Comparison of ENCODE assay signal across 28 mouse cellular contexts in genomic region chr5:36540928-36541327, GRCm38 (mm10). TPM values are rescaled to one million over a fixed set of nuclear protein-coding genes. Genes with fewer than 3 reads are reported as not detected.
DNase-seq lines count a peak whose midpoint lies in the region; ATAC-seq and TF ChIP-seq lines count a peak whose summit lies in the region.
"Had no signal": no experiment of that assay in that cellular context is flagged by ENCODE, and none has a peak within 500 bp of the region (broad histone marks: within the 10 kb centered on the region; RNA-seq: fewer than 3 reads in every experiment).

No protein-coding gene starts in this region.

- TF ChIP-seq CTCF in intestine, postnatal 0 days (IDR thresholded peaks at IDR 0.05; ENCODE audit: low read depth): no peak

- H3K36me3 ChIP-seq in intestine, embryonic 16.5 days (ENCODE audit: control insufficient read depth, insufficient read depth, low read length): no peaks in the 10 kb centered on the region
- H3K36me3 ChIP-seq in intestine, embryonic 15.5 days: no peaks in the 10 kb centered on the region
- H3K36me3 ChIP-seq in intestine, postnatal 0 days (ENCODE audit: control insufficient read depth, insufficient read depth): peaks cover 4% of the 10 kb centered on the region; the same call in 1 of the 2 replicates
- H3K36me3 ChIP-seq: heart, embryonic 12.5 days; limb, embryonic 12.5 days; liver, embryonic 13.5 days; midbrain, embryonic 10.5 days; midbrain, embryonic 15.5 days; neural tube, embryonic 12.5 days had no signal

- no peaks in the 10 kb centered on the region for H3K27me3 ChIP-seq in intestine, embryonic 16.5 days (replicated peaks; ENCODE audit: control insufficient read depth, insufficient read depth, low read length)
- no peaks in the 10 kb centered on the region for H3K27me3 ChIP-seq in intestine, embryonic 15.5 days (replicated peaks)
- H3K27me3 ChIP-seq in intestine, postnatal 0 days (replicated peaks; ENCODE audit: control insufficient read depth, insufficient read depth, low read length): no peaks in the 10 kb centered on the region
- H3K27me3 ChIP-seq: forebrain, embryonic 13.5 days; heart, embryonic 12.5 days; limb, embryonic 12.5 days; liver, embryonic 13.5 days; midbrain, embryonic 15.5 days; neural tube, embryonic 12.5 days; Patski had no signal

- WGBS in intestine, embryonic 16.5 days: 73% methylated on average over 2 of the region's 2 CpGs
- 87% methylated on average over 2 of the region's 2 CpGs for WGBS in intestine, embryonic 15.5 days
- 35% methylated on average over 2 of the region's 2 CpGs for WGBS in intestine, postnatal 0 days

- DNase-seq in kidney, adult 9 months: peak; percentile 77
- DNase-seq in kidney, postnatal 4 days: no peak
- DNase-seq in kidney, postnatal 25 days: peak; percentile 58 to 88
- no peak for DNase-seq in right cerebral cortex, postnatal 36 days (ENCODE audit: low spot score in 2 of 2)
- DNase-seq: adrenal gland, postnatal 10 days; cerebellum, adult 9-10 months; cerebellum, postnatal 36 days; gastrocnemius, postnatal 25 days; heart, adult 2 months; liver, embryonic 13.5 days; lung, adult 2 months; lung, postnatal 10 days; right cerebral cortex, adult 18-20 months; right cerebral cortex, postnatal 4 days; thymus, adult 2 months had no signal

- H3K4me1 ChIP-seq in intestine, embryonic 16.5 days (ENCODE audit: control insufficient read depth, insufficient read depth, low read length): no peaks in the 10 kb centered on the region
- no peaks in the 10 kb centered on the region for H3K4me1 ChIP-seq in intestine, embryonic 15.5 days (replicated peaks)
- no peaks in the 10 kb centered on the region for H3K4me1 ChIP-seq in intestine, postnatal 0 days (replicated peaks; ENCODE audit: control insufficient read depth, insufficient read depth, low read length)
- H3K4me1 ChIP-seq: forebrain, embryonic 13.5 days; limb, embryonic 12.5 days; midbrain, embryonic 15.5 days; neural tube, embryonic 12.5 days had no signal

- no peak overlapping the region for H3K27ac ChIP-seq in intestine, embryonic 16.5 days (ENCODE audit: low read length)
- no peak overlapping the region for H3K27ac ChIP-seq in intestine, embryonic 15.5 days
- 0 out of 2 replicates have a peak overlapping the region, but pooled peaks have one; percentile 41 for H3K27ac ChIP-seq in intestine, postnatal 0 days (ENCODE audit: low read depth, low read length)
- H3K27ac ChIP-seq: forebrain, embryonic 13.5 days; heart, adult 2 months; hindbrain, embryonic 14.5 days; limb, embryonic 12.5 days; liver, embryonic 13.5 days; macrophage; midbrain, embryonic 10.5 days; midbrain, embryonic 15.5 days; neural tube, embryonic 12.5 days had no signal

- no peak overlapping the region for H3K4me3 ChIP-seq in intestine, embryonic 16.5 days (ENCODE audit: low read length)
- H3K4me3 ChIP-seq in intestine, embryonic 15.5 days (replicated peaks): no peak overlapping the region
- H3K4me3 ChIP-seq in intestine, postnatal 0 days (ENCODE audit: low read depth, low read length): no peak overlapping the region
- H3K4me3 ChIP-seq: forebrain, embryonic 13.5 days; heart, adult 2 months; heart, embryonic 12.5 days; limb, embryonic 12.5 days; liver, embryonic 13.5 days; midbrain, embryonic 10.5 days; midbrain, embryonic 15.5 days; myocyte; neural tube, embryonic 12.5 days had no signal

- no peak overlapping the region for H3K4me2 ChIP-seq in intestine, embryonic 16.5 days (ENCODE audit: low read depth, low read length)
- no peak overlapping the region for H3K4me2 ChIP-seq in intestine, embryonic 15.5 days (replicated peaks)
- H3K4me2 ChIP-seq in intestine, postnatal 0 days (replicated peaks; ENCODE audit: low read depth): no peak overlapping the region
- H3K4me2 ChIP-seq: forebrain, embryonic 13.5 days; heart, embryonic 12.5 days; hindbrain, embryonic 14.5 days; limb, embryonic 12.5 days; liver, embryonic 13.5 days; midbrain, embryonic 15.5 days; neural tube, embryonic 12.5 days had no signal

- H3K9me3 ChIP-seq in intestine, embryonic 16.5 days (ENCODE audit: control insufficient read depth, low read length): no peaks in the 10 kb centered on the region
- H3K9me3 ChIP-seq in intestine, embryonic 15.5 days: no peaks in the 10 kb centered on the region
- H3K9me3 ChIP-seq in intestine, postnatal 0 days (ENCODE audit: control insufficient read depth): no peaks in the 10 kb centered on the region
- H3K9me3 ChIP-seq: forebrain, embryonic 13.5 days; heart, embryonic 12.5 days; limb, embryonic 12.5 days; liver, embryonic 13.5 days; midbrain, embryonic 10.5 days; midbrain, embryonic 15.5 days; neural tube, embryonic 12.5 days had no signal

- ATAC-seq in intestine, embryonic 16.5 days: peak; percentile 65
- ATAC-seq in intestine, embryonic 15.5 days: no peak
- ATAC-seq in intestine, postnatal 0 days: peak; percentile 90
- ATAC-seq: forebrain, embryonic 13.5 days; midbrain, embryonic 15.5 days; Patski had no signal

- no peak overlapping the region for H3K9ac ChIP-seq in intestine, embryonic 16.5 days (ENCODE audit: low read depth, low read length)
- no peak overlapping the region for H3K9ac ChIP-seq in intestine, embryonic 15.5 days
- H3K9ac ChIP-seq in intestine, postnatal 0 days (ENCODE audit: low read depth, low read length): no peak overlapping the region
- H3K9ac ChIP-seq: forebrain, embryonic 13.5 days; heart, embryonic 12.5 days; hindbrain, embryonic 14.5 days; limb, embryonic 12.5 days; liver, embryonic 13.5 days; midbrain, embryonic 15.5 days; neural tube, embryonic 12.5 days had no signal

RNA-seq across cellular contexts. Expression of gene Tbc1d14, which starts 52.1 kb away (rescaled TPM):
- polyA plus RNA-seq in intestine, embryonic 16.5 days (2015; fragmentation: Nextera tagmentation; extraction: Ambion mirVana): 30.7 and 34.0 TPM in 2 replicates
- polyA plus RNA-seq in intestine, embryonic 15.5 days (2015; fragmentation: Nextera tagmentation; extraction: Ambion mirVana): 30.0 and 30.3 TPM in 2 replicates
- 16.8 and 17.2 TPM in 2 replicates for polyA plus RNA-seq in intestine, postnatal 0 days (2015; fragmentation: Nextera tagmentation; extraction: Ambion mirVana)

RNA-seq across cellular contexts. Expression of gene Ccdc96, which starts 56.5 kb away (rescaled TPM):
- 0.11 and 0.12 TPM in 2 replicates for polyA plus RNA-seq in intestine, embryonic 16.5 days (2015; fragmentation: Nextera tagmentation; extraction: Ambion mirVana)
- polyA plus RNA-seq in intestine, embryonic 15.5 days (2015; fragmentation: Nextera tagmentation; extraction: Ambion mirVana): 0.19 and 0.33 TPM in 2 replicates
- 0.20 and 0.22 TPM in 2 replicates for polyA plus RNA-seq in intestine, postnatal 0 days (2015; fragmentation: Nextera tagmentation; extraction: Ambion mirVana)

RNA-seq across cellular contexts. Expression of gene Tada2b, which starts 56.8 kb away (rescaled TPM):
- 1.6 TPM in 2 replicates for polyA plus RNA-seq in intestine, embryonic 16.5 days (2015; fragmentation: Nextera tagmentation; extraction: Ambion mirVana)
- polyA plus RNA-seq in intestine, embryonic 15.5 days (2015; fragmentation: Nextera tagmentation; extraction: Ambion mirVana): 1.8 and 1.9 TPM in 2 replicates
- 2.0 and 2.3 TPM in 2 replicates for polyA plus RNA-seq in intestine, postnatal 0 days (2015; fragmentation: Nextera tagmentation; extraction: Ambion mirVana)

Comparison
In these comparisons a context has a peak if more than half of its experiments do, and no peak if none do; other contexts are left out.
1. DNase-seq: peak in kidney, adult 9 months (single experiment) and kidney, postnatal 25 days (2 of 2); none in kidney, postnatal 4 days (0 of 2) and right cerebral cortex, postnatal 36 days (0 of 2).